Mouse (Mus musculus): ENCODE results near the gene Mtor. TPM values are rescaled to one million over a fixed set of nuclear protein-coding genes. Genes with fewer than 3 reads are reported as not detected.

Gene Mtor
- total and polyA plus RNA-seq, 2 experiments from 2014 or later = 28.0 to 43.6 TPM

DNA sequence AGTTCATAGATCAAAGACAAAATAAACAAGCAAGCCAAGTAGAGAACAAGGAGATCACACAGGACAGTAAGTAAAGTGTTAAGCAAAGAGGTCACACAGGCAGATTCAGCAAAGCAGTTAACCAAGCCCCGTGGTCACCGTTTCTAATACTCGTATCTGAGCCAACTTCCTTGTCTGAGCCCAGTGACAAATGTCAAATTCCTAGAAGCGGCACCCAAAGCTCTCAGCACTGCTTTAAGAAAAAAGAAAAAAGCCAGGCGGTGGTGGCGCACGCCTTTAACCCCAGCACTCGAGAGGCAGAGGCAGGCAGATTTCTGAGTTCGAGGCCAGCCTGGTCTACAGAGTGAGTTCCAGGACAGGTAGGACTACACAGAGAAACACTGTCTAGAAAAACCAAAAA, 138.2 kb downstream of the Mtor start:
- WGBS = 82% methylated on average over 9 of the region's 9 CpGs
- ATAC-seq (no peak), DNase-seq (no peak)
- no peak overlapping the region for H3K27ac ChIP-seq (ENCODE audit: low read depth, low read length)
- H3K36me3 ChIP-seq (ENCODE audit: insufficient read depth) = peaks cover 10% of the 10 kb centered on the region; the same call in 1 of the 2 replicates
- no peaks in the 10 kb centered on the region for H3K4me1 ChIP-seq (ENCODE audit: insufficient read depth)
- H3K4me3 ChIP-seq (ENCODE audit: low read depth, low read length) = no peak overlapping the region
- no peak overlapping the region for H3K9ac ChIP-seq
- H3K27me3 ChIP-seq (ENCODE audit: insufficient read depth, low read length) = no peaks in the 10 kb centered on the region
- no peaks in the 10 kb centered on the region for H3K9me3 ChIP-seq (ENCODE audit: low read length)
- H3K4me2 ChIP-seq (ENCODE audit: low read depth) = no peak overlapping the region
- TF ChIP-seq CTCF (IDR thresholded peaks at IDR 0.05; ENCODE audit: low read depth) = no peak

DNA sequence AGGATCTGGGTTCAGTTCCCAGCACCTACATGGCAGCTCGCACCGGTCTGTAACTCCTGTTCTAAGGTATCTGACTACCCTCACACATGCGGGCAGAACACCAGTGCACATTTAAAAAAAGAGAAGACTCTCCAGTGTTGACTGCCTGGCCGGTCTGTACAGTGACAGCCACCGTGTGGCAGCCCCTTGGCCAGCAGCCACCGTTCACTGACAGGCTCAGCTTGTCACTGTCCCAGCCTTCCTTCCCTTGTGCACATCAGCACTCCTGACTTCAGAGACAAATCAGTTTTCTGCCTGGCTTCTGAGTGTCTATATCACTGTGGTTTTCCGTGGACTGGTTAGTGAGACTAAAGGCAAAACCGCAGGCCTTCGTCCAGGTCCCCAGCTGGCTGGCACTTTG, 140.4 kb downstream of the Mtor start:
- H3K9me3 ChIP-seq (ENCODE audit: low read length) = no peaks in the 10 kb centered on the region
- WGBS = 63% methylated on average over 9 of the region's 9 CpGs
- no peak overlapping the region for H3K4me2 ChIP-seq (ENCODE audit: low read depth)
- ATAC-seq (no peak), DNase-seq (peak; percentile 18)
- H3K27me3 ChIP-seq (ENCODE audit: insufficient read depth, low read length) = no peaks in the 10 kb centered on the region
- H3K36me3 ChIP-seq (ENCODE audit: insufficient read depth) = peaks cover 7% of the 10 kb centered on the region
- H3K4me1 ChIP-seq (ENCODE audit: insufficient read depth) = peaks cover 6% of the 10 kb centered on the region; the same call in 1 of the 2 replicates
- H3K9ac ChIP-seq = no peak overlapping the region
- H3K27ac ChIP-seq (ENCODE audit: low read depth, low read length) = no peak overlapping the region
- no peak for TF ChIP-seq CTCF (IDR thresholded peaks at IDR 0.05; ENCODE audit: low read depth)
- H3K4me3 ChIP-seq (ENCODE audit: low read depth, low read length) = no peak overlapping the region

DNA sequence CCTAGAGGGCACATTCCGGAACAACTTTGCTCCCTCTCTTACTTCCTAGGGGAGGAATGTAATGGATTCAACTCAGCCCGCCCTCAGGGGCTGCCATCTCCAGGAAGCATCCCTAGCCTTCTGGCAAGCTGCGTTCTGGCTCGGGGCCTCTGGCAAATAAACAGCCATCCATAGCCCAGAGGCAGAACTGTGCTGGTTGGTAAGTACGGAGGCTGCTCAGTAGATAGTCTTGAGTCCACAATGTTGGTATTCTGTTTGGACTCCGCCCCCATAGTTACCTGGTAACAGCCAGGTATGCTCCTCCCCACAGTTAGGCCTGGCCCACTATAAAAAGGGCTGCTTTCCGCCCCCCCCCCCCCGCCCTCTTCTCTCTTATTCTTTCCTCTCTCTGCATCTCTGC, 141.2 kb downstream of the Mtor start:
- ATAC-seq = no peak
- Histone ChIP-seq H3K9ac (no peak overlapping the region), H3K36me3 (ENCODE audit: insufficient read depth) (peaks cover 15% of the 10 kb centered on the region), H3K4me2 (ENCODE audit: low read depth) (no peak overlapping the region), H3K27ac (ENCODE audit: low read depth, low read length) (no peak overlapping the region), H3K4me3 (ENCODE audit: low read depth, low read length) (no peak overlapping the region), H3K9me3 (ENCODE audit: low read length) (no peaks in the 10 kb centered on the region), H3K4me1 (ENCODE audit: insufficient read depth) (peaks cover 6% of the 10 kb centered on the region; the same call in 1 of the 2 replicates), H3K27me3 (ENCODE audit: insufficient read depth, low read length) (no peaks in the 10 kb centered on the region)
- no peak for TF ChIP-seq CTCF (IDR thresholded peaks at IDR 0.05; ENCODE audit: low read depth)
- WGBS = 53% methylated on average over 6 of the region's 8 CpGs
- peak; percentile 60 for DNase-seq

DNA sequence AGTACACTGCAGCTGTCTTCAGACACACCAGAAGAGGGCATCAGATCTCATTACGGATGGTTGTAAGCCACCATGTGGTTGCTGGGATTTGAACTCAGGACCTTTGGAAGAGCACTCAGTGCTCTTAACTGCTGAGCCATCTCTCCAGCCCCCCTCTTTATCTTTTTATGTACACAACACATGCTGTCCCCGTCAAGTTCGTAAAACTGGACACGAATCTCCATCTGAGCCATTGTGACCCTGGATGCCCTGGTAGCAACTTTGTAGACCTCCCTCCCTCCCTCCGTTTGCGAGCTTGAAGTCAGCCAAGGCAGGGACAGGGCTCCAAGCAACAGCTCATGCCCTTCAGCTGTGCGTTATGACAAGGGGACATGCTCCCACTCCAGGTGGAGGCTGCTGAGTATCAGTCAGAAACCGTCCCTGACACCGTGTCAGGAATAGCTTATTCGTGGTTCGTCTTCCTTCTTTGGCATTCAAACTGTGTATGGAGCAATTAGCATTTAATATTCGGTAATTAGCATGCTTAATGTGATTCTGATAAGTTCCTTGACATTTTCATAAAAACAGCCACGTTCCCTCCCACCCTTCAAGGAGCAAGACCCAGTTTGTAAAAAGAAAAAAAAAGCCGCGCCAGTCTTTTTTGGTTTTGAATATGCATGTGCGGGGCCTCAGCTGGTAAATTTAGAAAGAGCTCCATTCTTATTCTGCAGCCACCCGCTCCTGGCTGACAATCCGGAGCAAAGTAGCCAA, 142.2 kb downstream of the Mtor start:
- H3K9me3 ChIP-seq (ENCODE audit: low read length) = no peaks in the 10 kb centered on the region
- H3K9ac ChIP-seq = peak overlapping the region; percentile 69; the same call in 1 of the 2 replicates
- H3K27ac ChIP-seq (ENCODE audit: low read depth, low read length) = peak overlapping the region; percentile 78
- 3% methylated on average over 18 of the region's 18 CpGs for whole genome bisulfite sequencing
- H3K4me1 ChIP-seq (ENCODE audit: insufficient read depth) = peaks cover 6% of the 10 kb centered on the region; the same call in 1 of the 2 replicates
- H3K4me2 ChIP-seq (ENCODE audit: low read depth) = peak overlapping the region; percentile 76
- no peak for DNase-seq
- peak; percentile 39 for ATAC-seq
- H3K36me3 ChIP-seq (ENCODE audit: insufficient read depth) = peaks cover 25% of the 10 kb centered on the region
- H3K27me3 ChIP-seq (ENCODE audit: insufficient read depth, low read length) = no peaks in the 10 kb centered on the region
- no peak for TF ChIP-seq CTCF (IDR thresholded peaks at IDR 0.05; ENCODE audit: low read depth)
- H3K4me3 ChIP-seq (ENCODE audit: low read depth, low read length) = peak overlapping the region; percentile 72

DNA sequence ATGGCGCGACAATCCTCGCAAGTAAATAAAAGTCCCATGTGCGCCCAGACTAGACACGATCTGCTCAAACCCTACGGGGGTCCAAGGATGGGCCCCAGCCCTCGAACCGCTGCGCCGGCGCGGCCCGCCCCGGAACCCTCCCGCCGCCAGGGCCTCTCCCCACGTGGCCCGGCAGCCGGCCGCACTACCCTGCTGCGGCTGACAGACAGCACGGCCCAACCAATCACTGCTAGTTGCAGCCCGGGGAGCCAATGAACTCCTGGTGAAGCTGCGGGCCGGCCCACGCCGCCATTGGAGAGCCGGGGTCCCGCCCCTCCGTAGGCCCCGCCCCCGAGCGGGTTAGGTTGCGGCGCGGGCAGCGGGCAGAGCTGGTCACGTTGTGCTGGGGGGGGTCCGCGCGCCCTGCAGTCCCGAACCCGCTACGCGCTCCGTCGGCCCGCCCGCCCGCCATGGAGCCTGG, 142.8 kb downstream of the Mtor start, which contains the start of gene Srm:
Gene Srm (plus strand): TSS at position 333 of the 460 bp plus-strand sequence.
- Histone ChIP-seq H3K36me3 (ENCODE audit: insufficient read depth) (peaks cover 30% of the 10 kb centered on the region), H3K27me3 (ENCODE audit: insufficient read depth, low read length) (no peaks in the 10 kb centered on the region), H3K4me2 (ENCODE audit: low read depth) (peak within 1 kb of the TSS; percentile 76), H3K4me1 (ENCODE audit: insufficient read depth) (peaks cover 6% of the 10 kb centered on the region; the same call in 1 of the 2 replicates), H3K27ac (ENCODE audit: low read depth, low read length) (peak within 1 kb of the TSS; percentile 78), H3K4me3 (ENCODE audit: low read depth, low read length) (peak within 1 kb of the TSS; percentile 72), H3K9ac (peak within 1 kb of the TSS; percentile 69), H3K9me3 (ENCODE audit: low read length) (no peaks in the 10 kb centered on the region)
- no peak for TF ChIP-seq CTCF (IDR thresholded peaks at IDR 0.05; ENCODE audit: low read depth)
- under 1% methylated on average over 47 of the region's 50 CpGs for WGBS
- DNase-seq = peak; percentile 98
- ATAC-seq = peak; percentile 98

DNA sequence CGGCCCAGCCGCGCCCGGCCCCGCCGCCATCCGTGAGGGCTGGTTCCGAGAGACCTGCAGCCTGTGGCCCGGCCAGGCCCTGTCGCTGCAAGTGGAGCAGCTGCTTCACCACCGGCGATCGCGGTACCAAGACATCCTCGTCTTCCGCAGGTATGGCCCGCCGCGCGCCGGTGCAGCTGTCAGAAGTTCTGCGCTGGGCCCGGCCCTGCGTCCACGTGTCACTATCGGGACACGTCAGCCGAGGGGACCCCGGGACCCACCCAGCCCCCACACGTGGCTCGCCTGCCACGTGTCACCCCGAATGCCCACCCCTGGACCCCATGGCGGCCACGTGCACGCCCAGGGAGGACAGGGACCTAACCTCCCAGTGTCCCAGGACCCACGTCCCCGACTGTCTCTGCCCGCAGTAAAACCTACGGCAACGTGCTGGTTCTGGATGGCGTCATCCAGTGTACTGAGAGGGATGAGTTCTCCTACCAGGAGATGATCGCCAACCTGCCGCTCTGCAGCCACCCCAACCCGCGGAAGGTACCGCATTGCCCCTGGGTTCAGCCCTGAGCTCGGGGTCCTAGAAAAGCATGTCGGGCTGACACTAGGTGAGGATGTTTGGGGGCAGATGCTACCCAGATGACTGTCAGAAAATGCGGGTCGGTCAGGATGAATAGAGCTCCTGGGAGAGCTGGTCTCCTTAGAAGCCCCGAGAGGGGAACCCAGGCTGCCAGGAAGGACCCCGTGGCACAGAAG, 143.4 kb downstream of the Mtor start:
- H3K27ac ChIP-seq (ENCODE audit: low read depth, low read length) = peak overlapping the region; percentile 78
- H3K9ac ChIP-seq = peak overlapping the region; percentile 69
- H3K4me1 ChIP-seq (ENCODE audit: insufficient read depth) = peaks cover 6% of the 10 kb centered on the region; the same call in 1 of the 2 replicates
- ATAC-seq = peak; percentile 42
- no peaks in the 10 kb centered on the region for H3K27me3 ChIP-seq (ENCODE audit: insufficient read depth, low read length)
- H3K36me3 ChIP-seq (ENCODE audit: insufficient read depth) = peaks cover 33% of the 10 kb centered on the region
- TF ChIP-seq CTCF (IDR thresholded peaks at IDR 0.05; ENCODE audit: low read depth) = no peak
- peak overlapping the region; percentile 76 for H3K4me2 ChIP-seq (ENCODE audit: low read depth)
- peak overlapping the region; percentile 72 for H3K4me3 ChIP-seq (ENCODE audit: low read depth, low read length)
- peak; percentile 63 for DNase-seq
- no peaks in the 10 kb centered on the region for H3K9me3 ChIP-seq (ENCODE audit: low read length)
- WGBS = 4% methylated on average over 53 of the region's 53 CpGs

Data from forebrain, postnatal 0 days (tissue).